Mouse (Mus musculus): ENCODE data around the gene Pomt1.
"Not testable (repeated sequence)": the region's sequence is repeated elsewhere in the genome, so short reads cannot be mapped to it uniquely, and the experiment has no call there.

Gene Pomt1

GRCm38 (mm10) chr2:32275823-32276222 lies 39.4 kb downstream of the Pomt1 start:
- in situ Hi-C loops (cut with MboI, MseI), result no loop called here

- in situ Hi-C loops (cut with MboI, MseI), result no loop called here
These were observed 45.9 kb downstream of the Pomt1 start for GRCm38 (mm10) chr2:32282289-32282688.

GRCm38 (mm10) chr2:32282727-32283126 lies 46.3 kb downstream of the Pomt1 start:
- in situ Hi-C loops (cut with MboI, MseI), result no loop called here

- in situ Hi-C loops (cut with MboI, MseI), result no loop called here
These were observed 47.6 kb downstream of the Pomt1 start for GRCm38 (mm10) chr2:32283986-32284385.

GRCm38 (mm10) chr2:32287334-32287840 lies 51.0 kb downstream of the Pomt1 start, which contains the start of gene Golga2:
TSS of gene Golga2 (plus strand) at chr2:32287384.
- in situ Hi-C loops (cut with MboI, MseI), result no loop called here

GRCm38 (mm10) chr2:32287923-32288367 lies 51.6 kb downstream of the Pomt1 start, which contains the start of gene Swi5:
TSS of gene Swi5 (minus strand) at chr2:32288075.
- in situ Hi-C loops (cut with MboI, MseI), result no loop called here

- in situ Hi-C loops (cut with MboI, MseI), result no loop called here
These were observed 52.1 kb downstream of the Pomt1 start for GRCm38 (mm10) chr2:32288371-32288931.

GRCm38 (mm10) chr2:32289578-32289977 lies 53.2 kb downstream of the Pomt1 start:
- in situ Hi-C loops (cut with MboI, MseI), result no loop called here

GRCm38 (mm10) chr2:32294348-32294747 lies 58.0 kb downstream of the Pomt1 start:
- in situ Hi-C loops (cut with MboI, MseI), result no loop called here

GRCm38 (mm10) chr2:32295285-32295684 lies 58.9 kb downstream of the Pomt1 start:
- in situ Hi-C loops (cut with MboI, MseI), result no loop called here

GRCm38 (mm10) chr2:32295842-32296241 lies 59.5 kb downstream of the Pomt1 start:
- in situ Hi-C loops (cut with MboI, MseI), result not testable (repeated sequence)

GRCm38 (mm10) chr2:32299469-32299868 lies 63.1 kb downstream of the Pomt1 start:
- in situ Hi-C loops (cut with MboI, MseI), result no loop called here

GRCm38 (mm10) chr2:32302952-32303351 lies 66.6 kb downstream of the Pomt1 start:
- in situ Hi-C loops (cut with MboI, MseI), result no loop called here

- in situ Hi-C loops (cut with MboI, MseI), result no loop called here
These were observed 67.9 kb downstream of the Pomt1 start for GRCm38 (mm10) chr2:32304145-32304832.
